Mouse (Mus musculus): ENCODE results near the gene Tprg.

Gene Tprg

GRCm38 (mm10) chr16:25425376-25425775, 138.8 kb downstream of the Tprg start:
- peak; percentile 4 for DNase-seq (ENCODE audit: low read depth, low spot score)

GRCm38 (mm10) chr16:25426261-25426660, 139.6 kb downstream of the Tprg start:
- DNase-seq (ENCODE audit: low read depth, low spot score): no peak

GRCm38 (mm10) chr16:25440039-25440438, 153.4 kb downstream of the Tprg start:
- DNase-seq (ENCODE audit: low read depth, low spot score): no peak

- no peak for DNase-seq (ENCODE audit: low read depth, low spot score)
Observed at GRCm38 (mm10) chr16:25445580-25445979, 159.0 kb downstream of the Tprg start.

- DNase-seq (ENCODE audit: low read depth, low spot score): no peak
Observed at GRCm38 (mm10) chr16:25451511-25451910, 164.9 kb downstream of the Tprg start.

- no peak for DNase-seq (ENCODE audit: low read depth, low spot score)
Observed at GRCm38 (mm10) chr16:25464732-25465131, 178.1 kb downstream of the Tprg start.

GRCm38 (mm10) chr16:25465435-25466139, 179.0 kb downstream of the Tprg start:
- DNase-seq (ENCODE audit: low read depth, low spot score): no peak

- DNase-seq (ENCODE audit: low read depth, low spot score): no peak
Observed at GRCm38 (mm10) chr16:25468040-25468439, 181.4 kb downstream of the Tprg start.

- no peak for DNase-seq (ENCODE audit: low read depth, low spot score)
Observed at GRCm38 (mm10) chr16:25468662-25469061, 182.0 kb downstream of the Tprg start.

Data from ZHBTc4 (cell line).